Mouse (Mus musculus): ENCODE results near the gene Tnrc6b.

GRCm38 (mm10) chr15:80787746-80788145, 76.6 kb downstream of the Tnrc6b start:
- TF ChIP-seq CTCF (IDR thresholded peaks at IDR 0.05; ENCODE audit: low read depth): no peak
- TF ChIP-seq EP300 (IDR thresholded peaks at IDR 0.05; ENCODE audit: low read depth): no peak
